Comparison of ENCODE assay signal across 23 mouse cellular contexts in genomic region chr11:117492209-117492505, GRCm38 (mm10). TPM values are rescaled to one million over a fixed set of nuclear protein-coding genes. Genes with fewer than 3 reads are reported as not detected.
DNase-seq lines count a peak whose midpoint lies in the region; ATAC-seq and TF ChIP-seq lines count a peak whose summit lies in the region.
"Had no signal": no experiment of that assay in that cellular context is flagged by ENCODE, and none has a peak within 500 bp of the region (broad histone marks: within the 10 kb centered on the region; RNA-seq: fewer than 3 reads in every experiment).

No protein-coding gene starts in this region.

- peak overlapping the region; percentile 86 for H3K27ac ChIP-seq in embryonic facial prominence, embryonic 10.5 days (replicated peaks)
- H3K27ac ChIP-seq in embryonic facial prominence, embryonic 14.5 days (replicated peaks; ENCODE audit: low read depth, low read length): 0 out of 2 replicates have a peak overlapping the region, but pooled peaks have one; percentile 16
- H3K27ac ChIP-seq in hindbrain, embryonic 14.5 days: peak overlapping the region; percentile 34; the same call in 1 of the 2 replicates
- H3K27ac ChIP-seq in midbrain, embryonic 13.5 days: peak overlapping the region; percentile 89
- no peak overlapping the region for H3K27ac ChIP-seq in lung, postnatal 0 days (ENCODE audit: low read length)
- H3K27ac ChIP-seq: heart, embryonic 15.5 days; left cerebral cortex, adult 2 months; lung, embryonic 15.5 days had no signal

- peaks cover 47% of the 10 kb centered on the region for H3K4me1 ChIP-seq in embryonic facial prominence, embryonic 10.5 days
- H3K4me1 ChIP-seq in embryonic facial prominence, embryonic 14.5 days (ENCODE audit: control insufficient read depth, insufficient read depth, low read length): peaks cover 13% of the 10 kb centered on the region
- H3K4me1 ChIP-seq in hindbrain, embryonic 14.5 days (replicated peaks; ENCODE audit: control insufficient read depth, insufficient read depth, low read length): peaks cover 32% of the 10 kb centered on the region
- peaks cover 58% of the 10 kb centered on the region for H3K4me1 ChIP-seq in midbrain, embryonic 13.5 days (replicated peaks)
- no peaks in the 10 kb centered on the region for H3K4me1 ChIP-seq in lung, postnatal 0 days (ENCODE audit: insufficient read depth, low read depth, low read length)

- peak; percentile 45 for DNase-seq in embryonic facial prominence, embryonic 10.5 days (ENCODE audit: low spot score)
- no peak for DNase-seq in embryonic facial prominence, embryonic 14.5 days (ENCODE audit: low spot score)
- no peak for DNase-seq in hindbrain, embryonic 14.5 days (ENCODE audit: low spot score)
- DNase-seq in gastrocnemius, adult 18-20 months (ENCODE audit: low spot score): no peak
- DNase-seq in lung, postnatal 0 days (ENCODE audit: low spot score): no peak
- DNase-seq: adrenal gland, postnatal 36 days; cerebellum, postnatal 14 days; heart, adult 18-20 months had no signal

- 2% methylated on average over 1 of the region's 1 CpGs for WGBS in embryonic facial prominence, embryonic 10.5 days
- WGBS in embryonic facial prominence, embryonic 14.5 days: 7% methylated on average over 1 of the region's 1 CpGs
- 15% methylated on average over 1 of the region's 1 CpGs for WGBS in hindbrain, embryonic 14.5 days
- WGBS in midbrain, embryonic 13.5 days: 7% methylated on average over 1 of the region's 1 CpGs
- 50% methylated on average over 1 of the region's 1 CpGs for WGBS in lung, postnatal 0 days

- H3K36me3 ChIP-seq in embryonic facial prominence, embryonic 10.5 days (replicated peaks): no peaks in the 10 kb centered on the region
- no peaks in the 10 kb centered on the region for H3K36me3 ChIP-seq in embryonic facial prominence, embryonic 14.5 days (ENCODE audit: control insufficient read depth, insufficient read depth, low read length)
- H3K36me3 ChIP-seq in hindbrain, embryonic 14.5 days (replicated peaks; ENCODE audit: control insufficient read depth, insufficient read depth): no peaks in the 10 kb centered on the region
- no peaks in the 10 kb centered on the region for H3K36me3 ChIP-seq in midbrain, embryonic 13.5 days
- H3K36me3 ChIP-seq in lung, postnatal 0 days (ENCODE audit: insufficient read depth, low read length): no peaks in the 10 kb centered on the region
- H3K36me3 ChIP-seq: heart, embryonic 15.5 days; lung, embryonic 15.5 days had no signal

- peaks cover 6% of the 10 kb centered on the region; the same call in 1 of the 2 replicates for H3K9me3 ChIP-seq in embryonic facial prominence, embryonic 10.5 days
- H3K9me3 ChIP-seq in embryonic facial prominence, embryonic 14.5 days (ENCODE audit: control insufficient read depth, low read length): no peaks in the 10 kb centered on the region
- peaks cover 5% of the 10 kb centered on the region; the same call in 1 of the 2 replicates for H3K9me3 ChIP-seq in hindbrain, embryonic 14.5 days (ENCODE audit: control insufficient read depth, low read length)
- no peaks in the 10 kb centered on the region; the same call in 1 of the 2 replicates for H3K9me3 ChIP-seq in midbrain, embryonic 13.5 days
- H3K9me3 ChIP-seq in lung, postnatal 0 days (ENCODE audit: low read length): no peaks in the 10 kb centered on the region
- H3K9me3 ChIP-seq: heart, embryonic 15.5 days; lung, embryonic 15.5 days had no signal

- no peak overlapping the region for H3K4me2 ChIP-seq in embryonic facial prominence, embryonic 14.5 days (ENCODE audit: low read depth, low read length)
- no peak overlapping the region for H3K4me2 ChIP-seq in hindbrain, embryonic 14.5 days (replicated peaks)
- 0 out of 2 replicates have a peak overlapping the region, but pooled peaks have one; percentile 9 for H3K4me2 ChIP-seq in midbrain, embryonic 13.5 days (replicated peaks)
- no peak overlapping the region for H3K4me2 ChIP-seq in lung, postnatal 0 days (replicated peaks; ENCODE audit: low read depth, low read length)
- H3K4me2 ChIP-seq: heart, embryonic 15.5 days; liver, embryonic 11.5 days; lung, embryonic 15.5 days had no signal

- TF ChIP-seq EP300 in lung, postnatal 0 days (IDR thresholded peaks at IDR 0.05): no peak

- TF ChIP-seq CTCF in lung, postnatal 0 days (IDR thresholded peaks at IDR 0.05): no peak

- H3K27me3 ChIP-seq in embryonic facial prominence, embryonic 10.5 days (replicated peaks; ENCODE audit: low read depth, poor library complexity, severe bottlenecking): peaks cover 13% of the 10 kb centered on the region; the same call in 1 of the 2 replicates
- no peaks in the 10 kb centered on the region for H3K27me3 ChIP-seq in embryonic facial prominence, embryonic 14.5 days (replicated peaks; ENCODE audit: control insufficient read depth, insufficient read depth, low read length)
- no peaks in the 10 kb centered on the region for H3K27me3 ChIP-seq in hindbrain, embryonic 14.5 days (ENCODE audit: control insufficient read depth, insufficient read depth, low read length)
- 0 out of 2 replicates have a peak, but pooled peaks cover 7% of the 10 kb centered on the region for H3K27me3 ChIP-seq in midbrain, embryonic 13.5 days
- no peaks in the 10 kb centered on the region for H3K27me3 ChIP-seq in lung, postnatal 0 days (replicated peaks; ENCODE audit: insufficient read depth, low read length)

- no peak overlapping the region for H3K9ac ChIP-seq in embryonic facial prominence, embryonic 14.5 days (ENCODE audit: low read depth, low read length)
- H3K9ac ChIP-seq in hindbrain, embryonic 14.5 days: no peak overlapping the region
- H3K9ac ChIP-seq in midbrain, embryonic 13.5 days (replicated peaks): no peak overlapping the region
- H3K9ac ChIP-seq in lung, postnatal 0 days (replicated peaks; ENCODE audit: low read depth): no peak overlapping the region
- H3K9ac ChIP-seq: heart, embryonic 15.5 days; lung, embryonic 15.5 days had no signal

- peak overlapping the region; percentile 27; the same call in 1 of the 2 replicates for H3K4me3 ChIP-seq in embryonic facial prominence, embryonic 10.5 days
- H3K4me3 ChIP-seq in embryonic facial prominence, embryonic 14.5 days (ENCODE audit: low read depth, low read length): no peak overlapping the region
- H3K4me3 ChIP-seq in hindbrain, embryonic 14.5 days (replicated peaks; ENCODE audit: low read length): no peak overlapping the region
- H3K4me3 ChIP-seq in midbrain, embryonic 13.5 days (replicated peaks): no peak overlapping the region
- H3K4me3 ChIP-seq in lung, postnatal 0 days (ENCODE audit: low read depth, low read length): no peak overlapping the region
- H3K4me3 ChIP-seq: erythroblast, embryonic 14.5 days; heart, embryonic 15.5 days; left cerebral cortex, adult 2 months; lung, embryonic 15.5 days; myocyte had no signal

- ATAC-seq in embryonic facial prominence, embryonic 14.5 days (ENCODE audit: low read depth): no peak
- ATAC-seq in hindbrain, embryonic 14.5 days (ENCODE audit: low FRiP score): no peak
- no peak; the same call in 1 of the 2 replicates for ATAC-seq in midbrain, embryonic 13.5 days
- no peak for ATAC-seq in erythroblast, adult 5-6 weeks (replicated peaks; ENCODE audit: low FRiP score, poor library complexity, severe bottlenecking)
- no peak for ATAC-seq in lung, postnatal 0 days
- ATAC-seq: CD4-positive, CD25-positive, alpha-beta regulatory T cell, adult 4 months had no signal

RNA-seq across cellular contexts. Expression of gene Gm11733, which starts 8.0 kb away (rescaled TPM):
- 0.06 TPM in 2 replicates for polyA plus RNA-seq in embryonic facial prominence, embryonic 10.5 days (2016; fragmentation: Nextera tagmentation; extraction: Ambion mirVana)
- 0.08 and 0.10 TPM in 2 replicates for polyA plus RNA-seq in embryonic facial prominence, embryonic 14.5 days (2014; fragmentation: Nextera tagmentation; extraction: Ambion mirVana)
- polyA plus RNA-seq in hindbrain, embryonic 14.5 days (2014; fragmentation: Nextera tagmentation; extraction: Ambion mirVana): not detected in 2 replicates
- polyA plus RNA-seq in midbrain, embryonic 13.5 days (2015; fragmentation: Nextera tagmentation; extraction: Ambion mirVana): not detected in 2 replicates
- total RNA-seq in erythroblast, adult 5-6 weeks (2015; ENCODE audit: low replicate concordance): not detected in 2 replicates
- total RNA-seq in erythroblast, adult 5-6 weeks (2017; ENCODE audit: low replicate concordance): not detected in 2 replicates
- total RNA-seq in gastrocnemius, adult 18-20 months (2021): not detected
- not detected in 2 replicates for polyA plus RNA-seq in lung, postnatal 0 days (2015; fragmentation: Nextera tagmentation; extraction: Ambion mirVana)
- total RNA-seq: adrenal gland, postnatal 36 days; heart, adult 18-20 months; megakaryocyte progenitor cell, adult 5-6 weeks; neutrophil, adult 5-6 weeks had no signal
- polyA plus RNA-seq: CD4-positive, CD25-positive, alpha-beta regulatory T cell, adult 4 months; erythroblast, embryonic 14.5 days; heart, embryonic 15.5 days; kidney, embryonic 14.5 days; large intestine, adult 2 months; liver, embryonic 11.5 days; myocyte; small intestine, adult 2 months; stomach, embryonic 14.5 days had no signal
